Mouse (Mus musculus) ovary, adult 18-20 months (tissue): ENCODE results near the gene Ece1.
A peak's percentile ranks its signal among the peaks of the same experiment; 100 is the strongest.

Experiments used
- DNase-seq: peaks from one replicate; pipeline ENCODE4 v3.0.0; 2022; ENCODE audit warnings: low spot score, mixed read lengths

The Ece1 gene

DNA sequence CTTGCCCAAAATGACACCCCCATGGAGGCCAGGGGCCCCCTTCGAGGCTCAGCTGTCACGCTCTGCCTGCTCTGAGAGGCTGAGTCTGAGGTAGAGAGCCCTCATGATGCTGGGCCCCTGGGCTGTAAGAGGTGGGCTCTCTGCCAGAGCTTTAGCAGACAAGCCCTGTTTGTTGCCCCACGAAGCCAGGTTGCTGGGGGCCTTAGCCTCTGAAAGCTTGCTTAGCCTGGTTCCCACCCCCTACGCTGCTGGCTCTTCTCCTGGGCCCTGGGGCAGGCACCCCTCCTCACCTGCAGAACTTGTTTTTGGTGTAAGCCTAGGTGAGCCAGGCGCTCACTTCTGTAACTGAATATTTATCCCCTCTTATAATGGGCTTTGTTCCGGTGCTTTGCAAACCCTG, 55.6 kb downstream of the Ece1 start:
- DNase-seq: no peak

DNA sequence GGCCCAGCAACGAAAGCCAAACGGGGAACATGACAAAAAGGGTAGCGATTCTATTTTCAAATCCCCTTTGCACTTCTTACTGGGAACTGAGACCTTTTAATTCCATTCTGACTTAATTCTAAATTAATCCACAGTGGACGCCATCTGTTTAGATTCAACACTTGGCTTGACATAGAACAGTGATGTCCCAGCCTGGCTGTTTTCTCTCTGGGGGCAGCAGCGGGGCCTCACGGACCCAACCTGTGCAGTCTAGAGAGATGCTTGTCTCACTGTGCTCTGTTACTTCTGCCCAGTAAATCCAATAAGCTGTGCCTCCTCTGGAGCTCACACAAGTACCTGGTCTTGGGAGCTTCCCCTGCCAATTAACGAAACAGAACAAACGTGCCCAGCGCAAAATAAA, 56.5 kb downstream of the Ece1 start:
- DNase-seq: no peak

DNA sequence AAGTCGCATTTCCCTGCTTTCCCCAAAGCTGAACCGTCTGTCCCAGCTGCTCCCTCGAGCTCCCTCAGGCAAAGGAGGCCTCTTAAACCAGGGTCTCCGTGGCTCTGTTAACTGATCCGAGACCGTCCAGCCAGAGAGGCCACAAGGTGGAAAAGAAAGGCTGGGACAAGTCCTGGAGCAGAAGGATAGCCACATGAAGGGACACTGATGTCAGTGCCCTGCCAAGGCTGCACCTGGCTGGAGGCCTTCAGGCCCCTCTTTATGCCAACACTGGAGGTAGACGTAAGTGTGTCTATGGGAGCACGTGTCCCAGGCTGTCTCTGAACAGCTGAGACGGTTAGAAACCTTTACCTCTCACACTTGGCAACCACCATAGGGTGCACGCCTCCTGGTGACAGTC, 57.1 kb downstream of the Ece1 start:
- DNase-seq: no peak

DNA sequence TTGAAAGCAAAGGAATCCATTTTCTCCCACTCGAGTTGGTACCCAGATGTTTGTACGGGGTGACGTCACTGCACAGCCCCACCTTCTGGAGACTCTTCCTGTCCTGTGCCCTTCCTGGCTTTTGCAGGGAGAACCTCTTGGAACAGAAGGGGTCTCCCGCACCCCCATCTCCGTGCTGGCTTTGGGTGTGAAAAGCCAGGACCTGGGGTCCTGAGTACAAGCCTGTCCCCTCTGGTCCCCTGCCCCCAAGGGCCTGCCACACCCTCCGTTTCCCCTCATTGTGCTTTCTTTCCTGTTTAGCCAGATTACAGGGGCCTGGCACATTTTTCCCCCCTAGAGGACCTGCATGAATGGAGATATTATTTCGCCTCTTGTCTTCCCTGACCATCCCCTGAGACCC, 58.0 kb downstream of the Ece1 start:
- DNase-seq: no peak

DNA sequence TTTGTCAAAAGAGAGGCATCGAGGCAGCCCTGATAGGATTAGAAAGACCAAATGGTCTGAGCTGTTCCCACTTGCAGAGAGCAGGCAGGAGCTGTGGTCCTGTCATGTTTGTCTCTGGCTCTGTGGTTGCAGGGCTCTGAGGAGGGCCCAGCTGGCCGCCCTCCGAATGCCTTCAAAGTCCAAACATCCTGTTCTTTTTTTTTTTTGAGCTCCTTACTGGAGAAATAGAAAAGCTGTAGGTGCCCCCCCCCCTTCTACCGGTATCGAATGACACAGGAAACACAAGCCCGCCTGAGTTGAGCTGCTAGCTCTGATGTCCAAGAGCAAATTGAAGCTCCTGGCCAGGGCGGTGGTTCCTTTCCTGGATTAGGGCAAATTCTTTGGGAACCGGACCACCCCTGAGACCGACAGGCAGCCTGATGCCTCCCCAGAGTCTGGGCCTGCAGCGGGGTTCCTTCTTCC, 58.5 kb downstream of the Ece1 start:
- DNase-seq: no peak

DNA sequence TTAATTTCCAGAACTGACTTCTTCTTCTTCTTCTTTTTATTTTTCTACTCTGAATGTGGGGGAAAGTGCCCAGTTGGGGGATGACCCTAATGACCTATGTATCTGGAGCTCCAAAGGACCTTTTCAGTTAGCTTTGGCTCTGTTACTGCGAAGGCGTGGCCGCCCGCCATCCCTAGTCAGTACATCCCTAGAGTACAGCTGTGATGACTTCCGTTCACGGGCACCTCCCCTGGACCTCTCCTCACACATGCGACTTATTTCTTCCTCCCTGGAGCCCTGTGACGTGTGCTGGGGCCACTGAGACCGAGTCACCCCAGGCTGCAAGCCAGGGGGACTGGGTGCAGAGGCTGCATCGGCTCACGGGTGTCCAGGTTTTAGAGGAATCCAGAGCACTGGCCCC, 59.5 kb downstream of the Ece1 start:
- no peak for DNase-seq

DNA sequence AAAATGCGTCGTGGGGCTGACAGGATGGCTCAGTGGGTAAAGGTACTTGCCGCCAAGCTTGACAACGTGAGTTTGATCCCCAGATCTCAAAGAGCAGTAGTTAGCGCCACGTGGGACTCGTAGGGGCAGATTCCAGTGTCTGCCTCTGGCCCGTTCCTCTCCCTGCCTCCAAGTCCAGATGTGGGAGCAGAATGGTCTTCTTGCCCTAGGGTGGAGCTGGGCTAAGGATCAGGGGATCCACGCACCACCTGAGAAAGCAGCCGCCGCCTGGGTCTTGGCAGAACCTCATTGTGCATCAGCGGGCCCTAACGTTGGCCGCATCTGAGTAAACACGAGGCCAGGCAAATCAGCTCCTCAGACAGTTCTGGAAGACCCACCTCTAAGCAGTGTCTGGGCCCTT, 61.0 kb downstream of the Ece1 start:
- DNase-seq: no peak

DNA sequence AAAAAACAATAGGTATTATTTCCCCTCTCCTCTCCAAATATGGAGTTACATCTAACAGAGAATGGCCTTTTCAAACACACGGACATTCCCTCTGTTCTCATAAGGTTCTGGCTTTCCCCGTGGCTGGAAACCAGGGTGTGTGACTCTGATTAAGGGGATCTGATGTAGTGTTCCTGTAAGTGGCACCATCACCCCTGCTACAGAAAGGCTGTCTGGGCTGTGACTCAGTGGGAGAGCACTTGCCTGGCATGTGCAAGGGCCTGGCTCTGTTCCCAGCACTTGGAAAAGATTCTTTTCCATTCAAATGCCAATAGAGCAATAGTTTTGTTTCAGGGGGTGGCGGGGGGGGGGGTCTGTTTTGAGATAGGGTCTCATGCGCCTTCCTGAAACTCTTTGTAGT, 63.1 kb downstream of the Ece1 start:
- DNase-seq: no peak

DNA sequence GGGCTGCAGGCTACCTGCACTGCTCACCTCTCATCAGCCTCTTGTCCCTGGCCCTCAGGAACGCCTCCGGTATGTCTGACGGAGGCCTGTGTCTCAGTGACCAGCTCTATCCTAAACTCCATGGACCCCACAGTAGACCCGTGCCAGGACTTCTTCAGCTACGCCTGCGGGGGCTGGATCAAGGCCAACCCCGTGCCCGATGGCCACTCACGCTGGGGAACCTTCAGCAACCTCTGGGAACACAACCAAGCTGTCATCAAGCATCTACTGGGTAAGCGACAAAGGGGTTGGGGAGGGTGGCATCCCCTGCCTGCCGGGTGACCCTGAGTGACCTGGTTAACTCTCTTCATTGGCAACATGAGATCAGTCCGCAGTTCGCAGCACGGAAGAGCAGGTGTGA, 64.1 kb downstream of the Ece1 start:
- no peak for DNase-seq

DNA sequence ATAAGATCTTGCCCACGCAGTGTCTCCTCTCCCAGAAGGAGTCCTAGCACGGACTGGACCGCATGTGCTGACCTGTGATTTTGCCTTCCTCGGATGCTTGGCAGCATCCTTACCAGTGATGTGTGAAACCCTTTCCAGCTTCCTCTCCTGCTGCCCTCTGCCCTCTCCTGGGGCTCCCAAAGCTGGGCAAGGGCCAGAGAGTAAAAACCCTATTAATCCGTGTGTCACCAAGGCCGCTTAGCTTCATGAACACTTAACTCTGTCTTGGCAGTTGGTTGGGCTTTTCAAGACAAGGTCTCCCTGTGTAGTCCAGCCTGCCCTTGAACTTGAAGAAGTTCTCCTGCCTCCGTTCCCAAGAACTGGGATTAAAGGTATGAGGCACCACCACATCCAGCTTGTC, 65.1 kb downstream of the Ece1 start:
- no peak for DNase-seq

DNA sequence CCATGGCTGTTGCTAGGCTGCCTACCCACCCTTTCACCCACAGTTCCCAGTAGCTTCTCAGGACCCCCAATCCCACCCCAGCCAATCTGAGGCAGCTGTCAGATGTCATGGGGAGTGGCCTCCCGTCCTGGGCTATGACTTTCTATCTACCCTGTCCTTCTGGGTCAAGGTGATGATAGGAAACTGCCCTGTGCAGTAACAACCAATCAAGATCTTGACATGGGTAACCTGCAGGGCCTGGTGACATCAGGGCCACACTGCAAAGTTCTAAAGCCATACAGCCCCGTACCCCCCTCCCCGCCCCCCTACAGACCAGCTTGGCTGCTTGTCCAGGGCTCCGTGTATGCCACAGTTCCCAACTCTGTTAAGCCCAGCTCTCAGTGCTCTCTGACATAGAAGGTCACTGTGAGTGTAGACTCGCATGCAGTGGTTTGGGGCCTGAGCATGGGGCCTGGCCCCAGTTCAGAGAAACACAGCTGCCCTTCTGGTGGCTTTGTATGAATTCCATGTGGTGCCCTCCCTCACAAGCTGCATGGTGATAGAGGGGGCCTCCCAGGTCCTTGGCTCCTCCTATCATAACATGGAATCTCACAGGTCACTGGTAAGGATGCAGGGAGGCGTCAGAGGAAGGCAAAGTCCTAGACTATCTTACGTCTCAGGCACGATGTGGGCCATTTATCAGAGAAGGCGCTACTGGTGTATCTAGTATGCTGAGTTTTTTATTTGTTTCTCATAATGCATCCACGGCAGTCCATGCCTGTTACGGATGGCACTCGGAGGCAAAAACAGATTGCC, 65.9 kb downstream of the Ece1 start:
- DNase-seq: no peak

DNA sequence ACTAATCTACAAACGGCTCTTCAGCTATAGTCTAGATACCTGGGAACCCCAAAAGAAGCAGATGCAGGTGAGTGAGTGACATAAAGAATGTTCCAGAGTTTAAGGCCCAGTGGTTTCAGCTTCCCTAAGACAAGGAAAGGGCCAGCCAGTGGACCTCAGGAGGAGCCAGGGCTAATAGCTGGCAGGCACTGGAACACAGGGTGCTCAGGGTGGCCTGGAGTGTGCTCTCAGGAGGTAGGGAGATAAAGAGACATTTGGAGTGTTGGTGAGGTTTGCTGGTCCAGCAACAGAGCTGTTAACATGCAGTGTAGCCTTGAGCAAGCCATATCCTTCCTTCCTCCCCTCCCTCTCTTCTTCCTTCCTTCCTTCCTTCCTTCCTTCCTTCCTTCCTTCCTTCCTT, 66.8 kb downstream of the Ece1 start:
- no peak for DNase-seq

DNA sequence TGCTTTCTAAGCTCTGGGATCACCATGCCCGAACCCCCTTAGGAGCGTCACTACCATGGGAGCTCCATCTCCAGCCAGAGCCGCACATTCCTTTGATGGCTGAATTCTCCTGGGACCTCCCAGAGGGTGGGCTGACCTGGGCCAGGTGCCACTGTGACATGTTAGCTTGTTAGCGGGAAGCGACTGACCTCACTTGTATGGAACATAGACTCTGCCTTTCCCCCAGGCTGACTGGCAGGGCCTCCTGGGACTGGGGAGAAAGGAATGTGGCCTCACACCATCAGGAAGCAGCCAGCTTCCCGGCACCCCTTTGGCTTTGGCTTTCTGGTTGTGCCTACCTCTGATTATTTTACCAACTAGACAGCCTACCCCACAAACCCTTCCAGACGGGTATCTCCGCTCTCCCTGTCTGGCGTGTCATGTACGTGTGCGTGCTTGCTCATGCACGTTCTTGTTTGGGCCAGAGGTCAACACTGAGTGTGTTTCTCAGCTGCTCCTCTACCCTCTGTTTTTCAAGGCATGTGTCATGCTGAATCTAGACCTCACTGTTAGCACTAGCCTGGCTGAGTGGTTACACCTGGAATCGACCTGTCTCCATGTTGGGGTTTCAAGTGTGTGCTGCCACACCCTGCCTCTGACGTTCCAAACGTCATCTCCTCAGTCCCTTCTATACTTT, 67.4 kb downstream of the Ece1 start:
- no peak for DNase-seq

DNA sequence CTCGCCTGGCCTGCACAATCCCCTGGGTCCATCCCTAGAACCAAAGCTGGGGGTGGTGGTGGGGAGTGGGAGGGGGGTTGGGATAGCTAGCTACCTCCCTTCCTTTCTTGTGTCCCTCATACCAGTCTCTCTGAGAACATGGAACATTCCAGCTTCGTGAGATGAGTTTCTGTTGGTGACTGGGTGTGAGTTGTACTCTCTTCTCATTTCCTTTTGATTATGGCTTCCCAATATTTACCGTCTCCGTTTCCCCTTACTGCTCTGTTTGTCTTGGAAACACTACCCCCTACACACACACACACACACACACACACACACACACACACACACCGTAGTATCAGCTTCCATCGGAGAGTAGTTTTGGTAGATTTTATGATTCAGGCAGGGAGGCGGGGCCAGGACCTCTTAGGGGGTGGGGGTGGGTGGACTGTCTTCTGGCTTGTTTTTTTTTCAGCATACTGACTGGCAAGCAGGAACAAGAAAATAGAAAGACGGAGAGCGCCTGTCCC, 68.5 kb downstream of the Ece1 start:
- DNase-seq: no peak

DNA sequence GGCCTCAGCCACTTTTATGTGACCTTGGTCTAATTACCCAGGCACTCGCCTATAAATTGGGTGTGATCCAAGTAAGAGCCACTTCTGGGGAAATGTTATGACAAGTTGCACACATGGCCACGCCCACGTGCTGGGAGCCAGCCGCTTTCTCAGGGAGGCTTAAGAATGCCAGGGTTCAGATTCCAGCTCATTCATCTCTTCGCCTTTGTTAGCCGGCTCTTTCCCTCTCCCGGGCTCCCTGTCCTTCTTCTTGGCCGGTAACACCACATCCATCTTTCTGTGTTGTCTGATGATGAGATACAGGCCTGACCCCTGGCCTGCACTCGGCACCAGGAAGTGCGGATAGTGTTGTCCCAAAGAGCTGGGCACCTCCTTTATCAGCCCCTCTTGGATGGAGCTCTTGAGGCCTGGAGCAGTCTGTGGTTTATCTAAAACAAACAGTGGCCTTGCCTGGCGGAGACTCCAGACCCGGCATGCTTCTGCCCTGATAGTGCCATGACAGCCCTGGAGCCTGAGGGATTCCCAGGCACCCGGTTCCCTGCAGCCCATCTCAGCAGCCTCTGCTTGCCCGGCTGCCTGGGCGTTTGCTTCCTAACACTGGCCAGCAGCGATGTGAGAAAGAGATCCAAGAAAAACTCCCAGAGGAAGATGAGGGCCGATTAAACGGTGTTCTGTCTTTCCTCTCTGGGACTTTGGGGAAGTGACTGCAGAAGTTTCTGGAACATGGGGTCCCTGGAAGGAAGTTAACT, 69.1 kb downstream of the Ece1 start:
- peak; percentile 84 for DNase-seq

DNA sequence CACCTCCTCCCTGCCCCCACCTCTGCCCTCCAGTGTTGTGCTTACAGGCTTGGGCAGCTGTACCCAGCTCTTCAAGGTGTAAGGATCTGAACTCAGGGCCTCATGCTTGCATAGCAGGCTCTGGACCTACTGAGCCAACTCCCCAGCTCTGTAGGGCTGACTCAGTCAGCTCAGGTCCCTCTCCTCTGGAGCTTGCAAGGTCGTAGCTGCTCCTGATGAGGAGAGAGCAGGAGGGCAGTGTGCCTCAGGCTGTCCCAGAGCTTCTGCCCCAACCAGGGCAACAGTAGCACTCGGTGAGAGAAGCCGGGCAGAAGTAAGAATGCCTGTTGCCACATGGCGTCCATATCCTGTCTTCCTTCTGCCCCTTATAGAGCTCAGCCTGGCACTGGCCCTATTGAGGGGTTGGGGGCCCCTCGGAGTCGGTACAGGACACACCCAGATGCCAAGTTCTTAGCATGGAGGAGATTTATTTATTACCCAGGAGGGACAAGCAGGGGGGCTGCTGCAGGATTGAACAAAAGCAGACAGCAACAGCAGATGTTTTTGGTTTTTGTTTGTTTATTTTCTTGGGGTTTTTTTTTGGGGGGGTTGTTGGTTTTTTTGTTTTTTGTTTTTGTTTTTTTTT, 70.6 kb downstream of the Ece1 start:
- no peak for DNase-seq

DNA sequence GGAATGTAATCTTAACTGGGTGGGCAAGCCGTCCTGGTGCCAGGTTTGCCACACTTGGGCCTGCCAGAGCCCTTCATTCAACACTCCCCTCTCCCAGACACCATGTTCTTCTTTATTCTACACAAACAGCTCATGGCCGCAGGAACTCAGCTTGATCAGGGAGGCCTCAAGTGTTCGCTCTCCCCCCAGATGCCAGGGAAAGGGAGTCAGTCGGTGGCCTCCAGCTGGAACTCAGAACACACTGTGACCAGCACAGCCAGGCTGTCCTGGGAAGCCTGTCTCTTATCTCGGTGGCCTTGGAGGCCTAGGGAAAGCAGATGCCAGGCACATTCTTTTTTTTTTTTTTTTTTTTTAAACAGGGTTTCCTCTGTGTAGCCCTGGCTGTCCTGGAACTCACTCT, 71.3 kb downstream of the Ece1 start:
- peak; percentile 84 for DNase-seq

DNA sequence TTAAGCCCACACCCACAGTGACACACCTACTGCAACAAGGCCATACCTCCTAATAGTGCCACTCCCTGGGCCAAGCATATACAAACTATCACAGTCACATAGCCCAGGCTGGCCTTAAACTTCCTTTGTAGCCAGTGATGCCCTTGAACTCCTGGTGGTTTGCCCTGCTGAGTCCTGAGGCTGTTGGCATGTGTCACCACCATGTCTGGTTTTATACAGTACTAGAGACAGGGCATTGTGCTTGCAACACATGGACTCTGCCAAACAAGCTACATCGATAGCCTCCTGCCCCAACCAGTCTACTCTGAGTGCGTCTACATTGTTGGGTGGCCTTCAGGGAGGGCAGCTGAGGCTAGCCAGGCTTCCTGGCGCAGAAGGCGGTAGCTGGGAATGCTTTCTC, 74.1 kb downstream of the Ece1 start:
- DNase-seq: no peak

DNA sequence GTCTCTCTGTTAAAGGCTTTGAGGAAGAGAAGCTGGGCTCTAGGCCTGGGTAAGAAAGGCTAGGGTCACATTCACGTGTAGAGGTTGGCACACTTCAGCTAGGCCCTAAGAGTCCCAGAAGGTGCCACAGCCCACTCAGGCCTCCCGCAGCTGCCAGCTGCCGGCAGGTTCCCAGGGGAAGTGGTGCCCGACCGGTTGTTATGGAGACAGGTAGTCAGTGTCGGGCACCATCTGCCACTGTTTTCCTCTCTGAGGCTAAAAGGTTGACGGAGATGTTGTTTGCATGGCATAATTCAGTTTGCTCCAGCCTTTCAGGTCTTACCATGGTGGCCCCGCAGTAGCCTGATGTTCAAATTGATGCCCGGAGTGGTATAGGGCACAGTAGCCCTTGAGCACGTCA, 78.0 kb downstream of the Ece1 start:
- no peak for DNase-seq

DNA sequence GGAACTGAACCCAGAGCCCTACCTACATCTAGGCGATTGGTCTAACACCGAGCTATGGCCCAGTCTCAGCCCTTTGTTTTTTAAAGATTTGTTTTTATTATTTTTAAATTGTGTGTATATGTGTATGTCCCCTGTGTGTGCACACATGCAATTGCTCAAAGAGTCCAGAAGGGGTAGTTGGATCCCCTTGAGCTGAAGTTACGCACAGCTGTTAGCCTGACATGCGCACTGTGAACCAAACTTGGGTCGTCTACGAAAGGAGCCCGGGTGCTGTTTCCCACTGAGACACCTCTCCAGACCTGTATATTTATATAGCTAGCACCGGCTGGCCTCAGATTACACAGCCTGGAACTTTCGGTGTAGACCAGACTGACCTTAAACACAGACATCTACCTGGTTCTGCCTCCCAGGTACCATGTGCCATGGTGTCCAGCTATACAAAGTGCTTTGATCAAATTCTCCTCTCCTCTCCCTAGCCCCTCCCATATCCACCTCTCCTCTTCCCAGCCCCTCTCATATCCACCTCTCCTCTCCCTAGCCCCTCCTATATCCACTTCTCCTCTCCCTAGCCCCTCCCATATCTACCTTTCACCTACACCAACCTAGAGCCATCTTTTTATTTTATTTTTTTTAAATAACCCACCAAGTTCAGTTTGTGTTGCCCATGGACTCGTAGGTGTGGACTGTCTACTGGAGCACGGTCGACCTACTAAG, 79.3 kb downstream of the Ece1 start:
- DNase-seq: no peak

DNA sequence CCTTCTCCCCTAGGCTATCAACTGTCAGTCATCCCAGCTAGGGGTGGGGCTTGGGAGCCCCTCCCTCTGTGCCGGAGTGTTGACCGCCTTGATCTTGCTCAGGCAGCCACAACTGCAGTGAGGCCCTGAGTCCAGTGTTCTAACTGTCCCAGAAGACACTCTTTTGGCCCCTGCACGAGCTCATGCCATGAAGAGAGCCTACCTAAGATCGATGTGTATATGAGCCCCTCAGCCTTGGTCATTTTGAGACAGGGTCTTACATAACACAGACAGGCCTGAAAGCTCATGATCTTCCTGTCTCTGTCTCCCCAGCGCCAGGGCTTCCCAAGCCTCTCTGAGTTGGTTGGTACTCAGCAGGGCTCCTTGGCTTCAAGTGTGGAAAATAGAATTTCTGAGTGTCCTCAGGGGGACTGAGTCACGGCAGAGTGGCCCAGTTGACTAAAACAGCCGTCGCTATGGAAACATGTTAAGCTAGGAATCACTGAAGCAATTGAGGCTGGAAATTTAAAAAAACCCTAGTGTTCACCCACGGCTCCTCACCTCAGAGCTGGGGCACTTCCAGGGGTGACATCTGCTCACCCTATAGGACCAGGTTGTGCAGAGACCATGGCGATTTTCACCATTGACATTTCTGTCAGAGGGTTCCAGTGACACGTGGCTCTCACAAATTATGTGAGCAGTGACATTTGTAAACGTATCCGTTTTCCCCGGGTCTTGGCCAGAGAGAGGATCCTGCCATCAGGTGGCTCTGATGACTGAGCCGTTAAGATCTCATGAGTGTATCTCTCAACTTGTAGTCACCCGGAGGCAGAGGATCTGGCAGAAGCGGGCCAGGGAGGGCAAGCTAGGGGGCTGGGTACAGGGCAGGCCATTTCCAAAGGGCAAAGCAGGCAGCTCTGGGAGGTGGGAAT, 80.1 kb downstream of the Ece1 start:
- no peak for DNase-seq
